Mouse (Mus musculus) heart, adult 2 months (tissue): ENCODE data around the gene Rapgef5. TPM values are rescaled to one million over a fixed set of nuclear protein-coding genes. Genes with fewer than 3 reads are reported as not detected.
A peak's percentile ranks its signal among the peaks of the same experiment; 100 is the strongest.

Source experiments
- DNase-seq, 2 experiments: peaks; one replicate each; pipeline ENCODE4 v3.0.0; 2021
- H3K27ac ChIP-seq: fragments of 200-600 bp; 2 replicates; pipeline ENCODE4 v1.8.1; 2022
- H3K27me3 ChIP-seq: fragments of 200-500 bp; 2 replicates; pipeline ENCODE4 v1.6.1; 2012; ENCODE audit warnings: mild to moderate bottlenecking, low read length, inconsistent platforms, mixed read lengths; ENCODE audit not compliant: control insufficient read depth, insufficient read depth
- H3K36me3 ChIP-seq: fragments of 200-500 bp; 2 replicates; pipeline ENCODE4 v1.6.1; 2012; ENCODE audit warnings: low read length, inconsistent platforms; ENCODE audit not compliant: control insufficient read depth, insufficient read depth
- H3K4me1 ChIP-seq: fragments of 200-500 bp; 2 replicates; pipeline ENCODE4 v1.6.1; 2011; ENCODE audit warnings: low read length; ENCODE audit not compliant: control insufficient read depth, insufficient read depth
- H3K4me3 ChIP-seq: fragments of 200-600 bp; 2 replicates; pipeline ENCODE4 v1.8.1; 2022
- H3K79me2 ChIP-seq: fragments of 200-500 bp; replicated peaks from 2 replicates; pipeline ENCODE4 v1.6.1; 2012; ENCODE audit warnings: mild to moderate bottlenecking, inconsistent platforms, low read length, moderate library complexity, mixed read lengths; ENCODE audit not compliant: control insufficient read depth, insufficient read depth
- H3K9ac ChIP-seq: fragments of 200-500 bp; 2 replicates; pipeline ENCODE4 v1.6.1; 2012; ENCODE audit warnings: low read depth, mild to moderate bottlenecking, control low read depth, inconsistent platforms, low read length, mixed read lengths
- CTCF ChIP-seq: fragments of 200-600 bp; IDR thresholded peaks from 2 replicates; pipeline ENCODE4 v1.8.1; 2022; ENCODE audit warnings: antibody characterized with exemption, mild to moderate bottlenecking, moderate library complexity
- EP300 ChIP-seq: fragments of 200-500 bp; IDR thresholded peaks from 2 replicates; pipeline ENCODE4 v1.6.1; 2011; ENCODE audit warnings: low read depth, low read length, control low read depth; ENCODE audit not compliant: insufficient read depth
- POLR2A ChIP-seq: fragments of 200-500 bp; IDR thresholded peaks from 2 replicates; pipeline ENCODE4 v1.6.1; 2011; ENCODE audit warnings: mild to moderate bottlenecking, low read depth, low read length, control low read depth; ENCODE audit not compliant: insufficient read depth
- WGBS: fragments of 180-500 bp; shearing (Covaris S2); methylation state at CpG from one replicate; pipeline ENCODE4 v1.1.7; 2018; 5-methylcytosine and 5-hydroxymethylcytosine counted together
- intact Hi-C: fragments of 180-260 bp; cut with DNase I; formaldehyde crosslinking; loops from one replicate; pipeline ENCODE4 v1.15.1; 2025
- polyA plus RNA-seq: library from polyadenylated mRNA; depleted of rRNA; stranded (reverse); fragments of >200 nt; gene quantifications from 2 replicates; pipeline ENCODE4 v1.2.3, GENCODE M21; 2012
- total RNA-seq, 2 experiments: library from RNA; stranded (reverse); gene quantifications; 2 replicates each; pipeline ENCODE4 v1.2.3; 2021

The Rapgef5 gene
- total and polyA plus RNA-seq, 3 experiments = 11.4 to 33.0 (median 29.9) TPM

- no peaks in the 10 kb centered on the region for H3K27me3 ChIP-seq
- H3K79me2 ChIP-seq = peaks cover 2% of the 10 kb centered on the region
- TF ChIP-seq CTCF = no peak
- no peak for TF ChIP-seq EP300
- peak; percentile 85 for TF ChIP-seq POLR2A
- no peak for DNase-seq
- H3K9ac ChIP-seq = peak overlapping the region; percentile 88; the same call in 1 of the 2 replicates
- peaks cover 18% of the 10 kb centered on the region for H3K36me3 ChIP-seq
- 6% methylated on average over 5 of the region's 5 CpGs for WGBS
- intact Hi-C loops = loop anchor here (2.0 to 5.0 kb wide), 4 partner anchors 40 to 155 kb away; no protein-coding TSS in a partner anchor
- H3K4me1 ChIP-seq = peaks cover 9% of the 10 kb centered on the region
- H3K4me3 ChIP-seq = peak overlapping the region; percentile 42
- H3K27ac ChIP-seq = peak overlapping the region; percentile 92
Observed at GRCm38 (mm10) chr12:117657766-117658165, 141.5 kb downstream of the Rapgef5 start.

DNA sequence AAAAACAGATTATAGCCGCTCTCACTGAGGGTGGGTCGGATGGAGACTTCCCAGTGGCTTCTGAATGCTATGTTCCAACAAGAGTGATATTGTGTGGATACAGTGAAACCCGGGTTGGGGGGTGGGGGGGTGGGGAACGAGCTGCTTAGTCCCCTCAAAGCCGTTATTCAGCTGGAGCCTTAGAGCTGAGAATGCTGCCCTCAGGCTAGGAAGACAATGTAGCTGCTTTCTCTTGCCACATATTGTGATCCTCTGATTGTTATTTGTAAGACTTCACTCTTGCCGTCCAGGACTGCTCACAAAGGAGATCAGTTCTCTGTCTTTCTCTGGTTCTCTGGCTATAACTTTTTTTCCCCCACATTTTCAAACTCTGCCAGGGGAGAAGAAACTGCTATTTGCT is 142.5 kb downstream of the Rapgef5 start:
- intact Hi-C loops = loop anchor here (2.0 to 5.0 kb wide), 4 partner anchors 38 to 157 kb away; no protein-coding TSS in a partner anchor
- peak overlapping the region; percentile 92 for H3K27ac ChIP-seq
- peaks cover 5% of the 10 kb centered on the region for H3K79me2 ChIP-seq
- H3K4me1 ChIP-seq = peaks cover 14% of the 10 kb centered on the region
- H3K9ac ChIP-seq = peak overlapping the region; percentile 89
- H3K36me3 ChIP-seq = peaks cover 24% of the 10 kb centered on the region
- no peaks in the 10 kb centered on the region for H3K27me3 ChIP-seq
- H3K4me3 ChIP-seq = peak overlapping the region; percentile 42
- no peak for DNase-seq
- TF ChIP-seq CTCF (no peak), POLR2A (no peak), EP300 (no peak)
- WGBS = 24% methylated on average over 6 of the region's 6 CpGs

GRCm38 (mm10) chr12:117660361-117660760 is 144.1 kb downstream of the Rapgef5 start:
- intact Hi-C loops = loop anchor here (5.0 kb wide), 2 partner anchors 123 to 203 kb away; no protein-coding TSS in a partner anchor
- Histone ChIP-seq H3K9ac (peak overlapping the region; percentile 25), H3K4me1 (peaks cover 17% of the 10 kb centered on the region), H3K79me2 (peaks cover 6% of the 10 kb centered on the region), H3K36me3 (peaks cover 32% of the 10 kb centered on the region), H3K27ac (peak overlapping the region; percentile 92), H3K27me3 (no peaks in the 10 kb centered on the region), H3K4me3 (peak overlapping the region; percentile 42)
- no peak for DNase-seq
- WGBS = 29% methylated on average over 4 of the region's 4 CpGs
- no peak for TF ChIP-seq CTCF
- TF ChIP-seq EP300 = no peak
- no peak for TF ChIP-seq POLR2A

GRCm38 (mm10) chr12:117661871-117662270 is 145.6 kb downstream of the Rapgef5 start:
- Histone ChIP-seq H3K4me3 (peak overlapping the region; percentile 10; the same call in 1 of the 2 replicates), H3K4me1 (peaks cover 24% of the 10 kb centered on the region), H3K9ac (peak overlapping the region; percentile 10; the same call in 1 of the 2 replicates), H3K27me3 (no peaks in the 10 kb centered on the region), H3K27ac (peak overlapping the region; percentile 82), H3K79me2 (peaks cover 9% of the 10 kb centered on the region), H3K36me3 (peaks cover 46% of the 10 kb centered on the region)
- no peak for TF ChIP-seq EP300
- TF ChIP-seq POLR2A = no peak
- no peak for TF ChIP-seq CTCF
- WGBS = 10% methylated on average over 6 of the region's 6 CpGs
- DNase-seq = peak in 1 of 2 experiments; percentile 40
- intact Hi-C loops = loop anchor here (5.0 kb wide), 2 partner anchors 125 to 205 kb away; no protein-coding TSS in a partner anchor

DNA sequence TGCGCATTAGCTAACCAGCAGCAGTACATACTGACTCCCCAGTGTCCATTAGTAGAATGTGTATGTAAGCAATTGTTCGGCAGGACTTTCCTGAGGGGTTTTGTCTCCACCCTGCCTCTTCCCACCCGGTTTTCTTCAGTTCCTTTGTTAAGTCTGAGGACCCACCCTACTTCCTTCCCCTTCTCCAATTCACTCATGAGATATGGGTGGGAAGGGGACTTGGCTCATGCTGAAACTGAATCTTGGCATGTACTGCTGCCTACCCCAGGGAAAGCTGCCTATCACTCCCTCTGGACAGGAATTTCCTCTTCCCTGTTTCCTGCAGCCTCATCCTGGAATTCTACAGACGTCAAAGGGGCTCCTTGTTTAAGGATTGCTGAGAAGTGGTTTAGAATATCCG is 147.4 kb downstream of the Rapgef5 start:
- Histone ChIP-seq H3K27me3 (no peaks in the 10 kb centered on the region), H3K36me3 (peaks cover 49% of the 10 kb centered on the region), H3K4me3 (peak overlapping the region; percentile 24; the same call in 1 of the 2 replicates), H3K4me1 (peaks cover 26% of the 10 kb centered on the region), H3K9ac (no peak overlapping the region), H3K27ac (peak overlapping the region; percentile 82), H3K79me2 (peaks cover 9% of the 10 kb centered on the region)
- intact Hi-C loops = loop anchor here (1.0 to 5.0 kb wide), 4 partner anchors 15 to 206 kb away; no protein-coding TSS in a partner anchor
- 38% methylated on average over 5 of the region's 5 CpGs for WGBS
- TF ChIP-seq POLR2A (peak; percentile 71; the same call in 1 of the 2 replicates), EP300 (peak; percentile 90), CTCF (no peak)
- peak in 1 of 2 experiments; percentile 73 for DNase-seq

DNA sequence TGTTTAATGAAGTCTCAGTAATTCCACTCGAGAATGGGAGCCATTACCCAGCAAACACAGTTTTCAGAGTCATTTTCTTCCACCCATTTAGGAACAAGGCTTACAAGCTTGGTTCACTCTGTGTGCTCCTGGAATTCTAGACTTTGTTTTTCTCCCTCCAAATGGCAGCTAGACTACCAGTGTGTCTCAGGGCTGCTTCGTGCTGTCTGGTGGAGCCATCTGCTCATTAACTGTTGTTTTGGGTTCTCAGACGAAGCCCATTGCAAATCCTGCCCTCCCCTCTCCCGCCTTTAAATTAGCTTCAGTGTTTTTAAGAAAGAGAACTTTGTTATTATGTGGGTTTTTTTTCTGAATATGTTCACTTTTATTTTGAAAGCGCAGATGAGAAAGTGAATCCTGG is 148.4 kb downstream of the Rapgef5 start:
- Histone ChIP-seq H3K4me1 (peaks cover 33% of the 10 kb centered on the region), H3K27me3 (no peaks in the 10 kb centered on the region), H3K9ac (no peak overlapping the region), H3K4me3 (no peak overlapping the region), H3K36me3 (peaks cover 53% of the 10 kb centered on the region), H3K27ac (peak overlapping the region; percentile 82), H3K79me2 (peaks cover 9% of the 10 kb centered on the region)
- 51% methylated on average over 5 of the region's 5 CpGs for WGBS
- intact Hi-C loops = loop anchor here (2.0 to 5.0 kb wide), 3 partner anchors 14 to 207 kb away; no protein-coding TSS in a partner anchor
- DNase-seq = no peak
- TF ChIP-seq POLR2A (no peak), CTCF (no peak)
